Mouse (Mus musculus): ENCODE data around the gene Cdc26. TPM values are rescaled to one million over a fixed set of nuclear protein-coding genes. Genes with fewer than 3 reads are reported as not detected.

Gene Cdc26
- 46.4 and 53.1 TPM in 2 replicates for polyA plus RNA-seq (2012; rRNA removed)

DNA sequence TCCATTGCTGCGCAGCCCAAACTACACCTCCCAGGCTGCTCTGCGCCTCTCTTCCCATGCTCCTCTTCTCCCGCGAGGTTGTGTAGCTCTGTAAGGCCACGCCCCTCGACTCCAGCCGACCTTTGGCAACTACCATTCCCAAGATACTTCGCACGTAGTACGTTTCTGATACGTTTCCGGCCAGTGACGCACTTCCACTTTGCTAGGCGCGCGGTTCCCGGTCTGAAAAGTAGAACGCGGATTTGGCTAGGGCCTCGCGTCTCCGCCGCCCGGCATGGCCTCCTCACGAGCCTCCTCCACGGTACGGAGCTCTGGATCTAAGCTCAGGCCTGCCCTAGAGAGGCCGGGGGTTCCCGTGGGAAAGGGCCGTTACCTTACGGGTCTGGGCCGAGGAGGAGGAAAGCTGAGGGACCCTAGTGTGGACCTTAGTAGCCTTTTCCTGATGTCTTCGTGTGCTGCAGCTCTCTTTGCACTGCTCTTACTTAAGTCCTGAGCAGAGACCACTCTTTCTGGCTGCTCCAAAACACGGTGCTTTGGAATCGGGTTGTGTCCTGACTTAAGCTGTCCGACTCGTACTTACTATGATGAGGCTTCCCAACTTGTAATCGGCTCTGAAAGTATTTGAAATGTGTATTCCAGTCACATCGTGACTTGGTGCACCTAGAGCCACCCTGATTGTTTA, at the start of gene Cdc26, which contains the start of gene Prpf4:
TSS of gene Cdc26 (minus strand) at position 42 of the 682 bp plus-strand sequence.
TSS of gene Prpf4 (plus strand) at position 197 of the 682 bp plus-strand sequence.

GRCm38 (mm10) chr4:62435081-62435480, 26.6 kb upstream of the Cdc26 start, which contains the start of gene Rnf183:
Gene Rnf183 (minus strand): TSS chr4:62435252.

DNA sequence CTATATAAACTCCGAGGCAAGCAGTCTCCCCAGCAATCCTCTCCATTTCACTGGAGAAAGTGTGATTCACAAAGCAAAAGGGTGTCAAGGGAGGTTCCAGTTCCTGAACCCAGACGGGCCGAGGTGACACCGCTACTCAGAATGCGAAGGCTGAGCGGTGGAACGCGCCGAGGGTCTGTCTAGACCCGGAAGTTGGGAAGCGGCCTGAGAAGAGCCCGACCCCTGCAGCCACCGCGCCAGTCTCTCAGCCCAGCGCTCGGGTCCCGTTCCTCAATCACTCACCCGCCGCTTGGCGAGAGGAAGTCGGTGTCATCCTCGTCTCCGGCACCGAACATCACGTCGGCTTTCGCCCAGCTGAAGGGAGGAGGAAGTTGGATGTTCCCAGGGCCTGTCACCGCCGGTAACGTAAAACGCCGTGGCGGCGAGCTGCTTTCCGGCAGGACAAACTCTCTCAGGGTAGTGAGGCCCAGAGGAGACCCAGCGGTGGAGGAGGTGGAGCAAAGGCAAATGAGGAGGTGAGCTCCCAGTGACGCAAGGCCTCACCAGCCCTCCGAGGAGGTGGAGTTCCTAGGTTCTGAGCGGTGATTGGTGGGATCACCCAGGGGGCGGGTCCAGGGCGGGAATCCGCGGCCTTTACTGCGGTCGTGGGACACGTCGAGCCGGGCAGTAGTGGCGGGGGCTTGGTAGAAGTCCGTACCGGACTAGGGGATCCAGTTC, 48.2 kb downstream of the Cdc26 start, which contains the start of the genes Fkbp15 and Slc31a1:
TSS of gene Fkbp15 (minus strand) at position 461 of the 717 bp plus-strand sequence.
TSS of gene Slc31a1 (plus strand) at position 640 of the 717 bp plus-strand sequence.

Other genes with a start within 250 kb of the Cdc26 start
- 0.27 and 0.30 TPM in 2 replicates for gene Zfp37, start 177.6 kb downstream of the Cdc26 start, polyA plus RNA-seq (2012; rRNA removed)
- 3.6 and 4.4 TPM in 2 replicates for gene Slc31a2, start 146.1 kb downstream of the Cdc26 start, polyA plus RNA-seq (2012; rRNA removed)
- 9.3 and 10.7 TPM in 2 replicates for gene Fkbp15, start 48.1 kb downstream of the Cdc26 start, polyA plus RNA-seq (2012; rRNA removed)
- gene Slc31a1, start 47.9 kb downstream of the Cdc26 start, polyA plus RNA-seq (2012; rRNA removed), result 22.1 and 26.2 TPM in 2 replicates
- gene Prpf4, start 155 bp upstream of the Cdc26 start, polyA plus RNA-seq (2012; rRNA removed), result 8.8 and 10.0 TPM in 2 replicates
- not detected in 2 replicates for gene Rnf183, start 26.6 kb upstream of the Cdc26 start, polyA plus RNA-seq (2012; rRNA removed)
- 0.58 and 0.66 TPM in 2 replicates for gene Wdr31, start 62.3 kb upstream of the Cdc26 start, polyA plus RNA-seq (2012; rRNA removed)
- gene Bspry, start 71.4 kb upstream of the Cdc26 start, polyA plus RNA-seq (2012; rRNA removed), result 0.14 and 0.19 TPM in 2 replicates
- gene Hdhd3, start 94.8 kb upstream of the Cdc26 start, polyA plus RNA-seq (2012; rRNA removed), result 3.2 and 3.4 TPM in 2 replicates
- gene Alad, start 111.3 kb upstream of the Cdc26 start, polyA plus RNA-seq (2012; rRNA removed), result 237 and 291 TPM in 2 replicates
- 42.3 and 44.3 TPM in 2 replicates for gene Pole3, start 116.4 kb upstream of the Cdc26 start, polyA plus RNA-seq (2012; rRNA removed)
- 0.10 and 0.15 TPM in 2 replicates for gene 4933430I17Rik, start 116.7 kb upstream of the Cdc26 start, polyA plus RNA-seq (2012; rRNA removed)
- gene Rgs3, start 151.2 kb upstream of the Cdc26 start, polyA plus RNA-seq (2012; rRNA removed), result 3.7 and 4.3 TPM in 2 replicates